Mouse (Mus musculus): ENCODE data around the gene Prpsap1. TPM values are rescaled to one million over a fixed set of nuclear protein-coding genes. Genes with fewer than 3 reads are reported as not detected.

The Prpsap1 gene
- polyA plus RNA-seq, 1 experiment from 2014 or later = 227 TPM

- Histone ChIP-seq H3K4me1 (peaks cover 49% of the 10 kb centered on the region), H3K27ac (replicated peaks) (peak overlapping the region; percentile 61), H3K36me3 (peaks cover 49% of the 10 kb centered on the region), H3K4me3 (peak overlapping the region; percentile 95), H3K27me3 (ENCODE audit: low read depth, poor library complexity, severe bottlenecking) (peaks cover 14% of the 10 kb centered on the region; the same call in 1 of the 2 replicates), H3K9me3 (replicated peaks) (no peaks in the 10 kb centered on the region)
- DNase-seq (ENCODE audit: low spot score) = no peak
- WGBS = 83% methylated on average over 5 of the region's 5 CpGs
Observed at GRCm38 (mm10) chr11:116435992-116436724, 57.8 kb downstream of the Prpsap1 start.

- H3K9me3 ChIP-seq (replicated peaks) = no peaks in the 10 kb centered on the region
- 53% methylated on average over 12 of the region's 12 CpGs for WGBS
- peaks cover 57% of the 10 kb centered on the region for H3K4me1 ChIP-seq
- peaks cover 42% of the 10 kb centered on the region for H3K36me3 ChIP-seq
- H3K4me3 ChIP-seq = peak overlapping the region; percentile 95
- peaks cover 15% of the 10 kb centered on the region; the same call in 1 of the 2 replicates for H3K27me3 ChIP-seq (ENCODE audit: low read depth, poor library complexity, severe bottlenecking)
- H3K27ac ChIP-seq (replicated peaks) = peak overlapping the region; percentile 97
- DNase-seq (ENCODE audit: low spot score) = no peak
Observed at GRCm38 (mm10) chr11:116434967-116435752, 58.8 kb downstream of the Prpsap1 start.

- H3K4me3 ChIP-seq = peak overlapping the region; percentile 95
- H3K36me3 ChIP-seq = peaks cover 36% of the 10 kb centered on the region
- DNase-seq (ENCODE audit: low spot score) = peak; percentile 75
- H3K27me3 ChIP-seq (ENCODE audit: low read depth, poor library complexity, severe bottlenecking) = peaks cover 15% of the 10 kb centered on the region; the same call in 1 of the 2 replicates
- under 1% methylated on average over 37 of the region's 67 CpGs for WGBS
- H3K4me1 ChIP-seq = peaks cover 58% of the 10 kb centered on the region
- peak overlapping the region; percentile 97 for H3K27ac ChIP-seq (replicated peaks)
- H3K9me3 ChIP-seq (replicated peaks) = no peaks in the 10 kb centered on the region
Observed at GRCm38 (mm10) chr11:116434287-116434966, 59.6 kb downstream of the Prpsap1 start.

- DNase-seq (ENCODE audit: low spot score) = peak; percentile 100
- Histone ChIP-seq H3K36me3 (peaks cover 28% of the 10 kb centered on the region), H3K9me3 (replicated peaks) (no peaks in the 10 kb centered on the region), H3K4me3 (peak within 1 kb of the TSS; percentile 95), H3K27me3 (ENCODE audit: low read depth, poor library complexity, severe bottlenecking) (peaks cover 15% of the 10 kb centered on the region; the same call in 1 of the 2 replicates), H3K4me1 (peaks cover 62% of the 10 kb centered on the region), H3K27ac (replicated peaks) (peak within 1 kb of the TSS; percentile 97)
- 2% methylated on average over 66 of the region's 66 CpGs for WGBS
Observed at GRCm38 (mm10) chr11:116433356-116434286, 60.4 kb downstream of the Prpsap1 start, which contains the start of gene Ubald2. TSS of gene Ubald2 (plus strand) at chr11:116434094.

- Histone ChIP-seq H3K27me3 (ENCODE audit: low read depth, poor library complexity, severe bottlenecking) (peaks cover 15% of the 10 kb centered on the region; the same call in 1 of the 2 replicates), H3K4me3 (0 out of 2 replicates have a peak overlapping the region, but pooled peaks have one; percentile 95), H3K9me3 (replicated peaks) (no peaks in the 10 kb centered on the region), H3K36me3 (peaks cover 25% of the 10 kb centered on the region), H3K4me1 (peaks cover 62% of the 10 kb centered on the region), H3K27ac (replicated peaks) (peak overlapping the region; percentile 97)
- 61% methylated on average over 8 of the region's 8 CpGs for WGBS
- no peak for DNase-seq (ENCODE audit: low spot score)
Observed at GRCm38 (mm10) chr11:116432593-116433355, 61.2 kb downstream of the Prpsap1 start.

GRCm38 (mm10) chr11:116432127-116432526 is 61.9 kb downstream of the Prpsap1 start:
- Histone ChIP-seq H3K36me3 (peaks cover 19% of the 10 kb centered on the region), H3K27ac (replicated peaks) (no peak overlapping the region), H3K27me3 (ENCODE audit: low read depth, poor library complexity, severe bottlenecking) (peaks cover 15% of the 10 kb centered on the region; the same call in 1 of the 2 replicates), H3K4me1 (peaks cover 55% of the 10 kb centered on the region), H3K4me3 (no peak overlapping the region), H3K9me3 (replicated peaks) (no peaks in the 10 kb centered on the region)
- 46% methylated on average over 6 of the region's 6 CpGs for WGBS
- DNase-seq (ENCODE audit: low spot score) = no peak

GRCm38 (mm10) chr11:116431428-116432077 is 62.4 kb downstream of the Prpsap1 start:
- DNase-seq (ENCODE audit: low spot score) = no peak
- Histone ChIP-seq H3K4me1 (peaks cover 50% of the 10 kb centered on the region), H3K9me3 (replicated peaks) (no peaks in the 10 kb centered on the region), H3K27me3 (ENCODE audit: low read depth, poor library complexity, severe bottlenecking) (peaks cover 15% of the 10 kb centered on the region; the same call in 1 of the 2 replicates), H3K27ac (replicated peaks) (no peak overlapping the region; the same call in 1 of the 2 replicates), H3K4me3 (peak overlapping the region; percentile 26), H3K36me3 (peaks cover 13% of the 10 kb centered on the region)
- WGBS = 44% methylated on average over 11 of the region's 11 CpGs

- peaks cover 6% of the 10 kb centered on the region for H3K36me3 ChIP-seq
- DNase-seq (ENCODE audit: low spot score) = no peak
- H3K4me3 ChIP-seq = peak overlapping the region; percentile 26
- 44% methylated on average over 22 of the region's 22 CpGs for WGBS
- H3K27me3 ChIP-seq (ENCODE audit: low read depth, poor library complexity, severe bottlenecking) = peaks cover 15% of the 10 kb centered on the region; the same call in 1 of the 2 replicates
- no peak overlapping the region; the same call in 1 of the 2 replicates for H3K27ac ChIP-seq (replicated peaks)
- peaks cover 43% of the 10 kb centered on the region for H3K4me1 ChIP-seq
- no peaks in the 10 kb centered on the region for H3K9me3 ChIP-seq (replicated peaks)
Observed at GRCm38 (mm10) chr11:116430723-116431427, 63.1 kb downstream of the Prpsap1 start.

GRCm38 (mm10) chr11:116429862-116430613 is 64.0 kb downstream of the Prpsap1 start:
- Histone ChIP-seq H3K27me3 (ENCODE audit: low read depth, poor library complexity, severe bottlenecking) (peaks cover 15% of the 10 kb centered on the region; the same call in 1 of the 2 replicates), H3K4me3 (no peak overlapping the region), H3K4me1 (peaks cover 34% of the 10 kb centered on the region), H3K27ac (replicated peaks) (no peak overlapping the region), H3K9me3 (replicated peaks) (no peaks in the 10 kb centered on the region), H3K36me3 (no peaks in the 10 kb centered on the region)
- 82% methylated on average over 9 of the region's 9 CpGs for WGBS
- DNase-seq (ENCODE audit: low spot score) = no peak
